Mouse (Mus musculus) thymus, adult 2 months (tissue): Measurements from ENCODE around the gene C2.

Source experiments
- CTCF ChIP-seq: fragments of 200-500 bp; IDR thresholded peaks from 2 replicates; pipeline ENCODE4 v1.5.1; 2012; ENCODE audit warnings: mild to moderate bottlenecking, control low read depth, low read length, moderate library complexity, borderline replicate concordance; ENCODE audit not compliant: control insufficient read depth, poor library complexity, insufficient read depth; ENCODE audit errors: extremely low read depth
- POLR2A ChIP-seq: fragments of 200-500 bp; IDR thresholded peaks from 2 replicates; pipeline ENCODE4 v1.6.1; 2012; ENCODE audit warnings: mild to moderate bottlenecking, low read length, control low read depth, moderate library complexity; ENCODE audit not compliant: control insufficient read depth, poor library complexity, insufficient read depth; ENCODE audit errors: extremely low read depth

DNA sequence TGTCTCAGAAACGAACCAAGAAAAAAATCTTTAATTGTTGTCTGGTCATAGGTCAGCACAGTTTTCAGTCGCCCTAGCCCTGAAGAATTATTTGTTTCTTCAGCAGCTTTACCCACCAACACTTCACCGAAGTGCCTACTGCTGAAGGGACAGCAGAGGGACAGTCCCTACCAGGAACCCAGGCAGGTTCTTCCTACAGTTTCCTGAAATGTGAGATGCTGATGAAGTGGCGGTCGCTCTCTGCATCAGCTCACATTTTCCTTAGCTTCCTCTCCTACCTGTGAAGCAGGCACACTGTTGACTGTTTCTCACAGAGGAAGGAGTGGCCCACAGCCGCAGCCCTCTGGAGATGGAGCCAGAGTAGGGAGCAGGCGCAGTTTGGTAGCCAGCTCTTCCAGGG is 32.1 kb downstream of the C2 start:
- TF ChIP-seq CTCF (no peak), POLR2A (no peak)
